33 mouse cellular contexts compared by ENCODE assay signal in genomic region chr1:176352706-176353105, GRCm38 (mm10).
"Had no signal": no experiment of that assay in that cellular context is flagged by ENCODE, and none has a peak within 500 bp of the region (broad histone marks: within the 10 kb centered on the region; RNA-seq: fewer than 3 reads in every experiment).

No protein-coding gene starts in this region.

- H3K4me1 ChIP-seq: heart, embryonic 10.5 days; heart, embryonic 13.5 days; heart, embryonic 15.5 days; intestine, embryonic 15.5 days had no signal

- H3K27me3 ChIP-seq: heart, embryonic 13.5 days; heart, embryonic 15.5 days; hindbrain, embryonic 12.5 days; hindbrain, embryonic 13.5 days; hindbrain, embryonic 15.5 days; intestine, embryonic 15.5 days had no signal

- H3K9me3 ChIP-seq: heart, embryonic 10.5 days; heart, embryonic 13.5 days; heart, embryonic 15.5 days; hindbrain, embryonic 10.5 days; hindbrain, embryonic 12.5 days; hindbrain, embryonic 13.5 days; hindbrain, embryonic 15.5 days; intestine, embryonic 15.5 days had no signal

- ATAC-seq: hindbrain, embryonic 16.5 days; hindbrain, postnatal 0 days; inflammation-experienced regulatory T-cells, adult 6 months; intestine, embryonic 15.5 days; intestine, embryonic 16.5 days; intestine, postnatal 0 days had no signal

- H3K4me3 ChIP-seq: heart, embryonic 10.5 days; heart, embryonic 13.5 days; heart, embryonic 15.5 days; hindbrain, embryonic 10.5 days; hindbrain, embryonic 12.5 days; hindbrain, embryonic 13.5 days; hindbrain, embryonic 15.5 days; intestine, embryonic 15.5 days; layer of hippocampus, adult 2 months; left cerebral cortex, adult 2 months had no signal

- H3K9ac ChIP-seq: heart, embryonic 13.5 days; heart, embryonic 15.5 days; hindbrain, embryonic 12.5 days; hindbrain, embryonic 13.5 days; hindbrain, embryonic 14.5 days; hindbrain, embryonic 15.5 days; intestine, embryonic 15.5 days had no signal

- H3K4me2 ChIP-seq: heart, embryonic 11.5 days; heart, embryonic 13.5 days; heart, embryonic 15.5 days; hindbrain, embryonic 12.5 days; hindbrain, embryonic 13.5 days; hindbrain, embryonic 14.5 days; hindbrain, embryonic 15.5 days; intestine, embryonic 15.5 days had no signal

- H3K36me3 ChIP-seq: heart, embryonic 10.5 days; heart, embryonic 13.5 days; heart, embryonic 15.5 days; hindbrain, embryonic 10.5 days; hindbrain, embryonic 12.5 days; hindbrain, embryonic 13.5 days; hindbrain, embryonic 15.5 days; intestine, embryonic 15.5 days had no signal

- DNase-seq: heart, postnatal 10 days; heart, postnatal 14 days; heart, postnatal 36 days; heart, postnatal 4 days; kidney, adult 11 months; kidney, adult 18-20 months; kidney, adult 2 months; kidney, adult 8-10 months; kidney, adult 9 months; kidney, postnatal 10 days; kidney, postnatal 14 days; kidney, postnatal 36 days; kidney, postnatal 4 days; layer of hippocampus, adult 9-11 months; layer of hippocampus, postnatal 36 days had no signal

- H3K27ac ChIP-seq: heart, embryonic 10.5 days; heart, embryonic 13.5 days; heart, embryonic 15.5 days; hindbrain, embryonic 10.5 days; hindbrain, embryonic 12.5 days; hindbrain, embryonic 13.5 days; hindbrain, embryonic 14.5 days; hindbrain, embryonic 15.5 days; hindbrain, postnatal 0 days; intestine, embryonic 15.5 days; kidney, postnatal 0 days; layer of hippocampus, adult 2 months; left cerebral cortex, adult 2 months had no signal
